ENCODE assay signal across 20 mouse cellular contexts in genomic region chr2:120622920-120623319, GRCm38 (mm10). TPM values are rescaled to one million over a fixed set of nuclear protein-coding genes. Genes with fewer than 3 reads are reported as not detected.
DNase-seq lines count a peak whose midpoint lies in the region; ATAC-seq lines count a peak whose summit lies in the region.
"Had no signal": no experiment of that assay in that cellular context is flagged by ENCODE, and none has a peak within 500 bp of the region (broad histone marks: within the 10 kb centered on the region; RNA-seq: fewer than 3 reads in every experiment).

No protein-coding gene starts in this region.

- no peak overlapping the region for H3K9ac ChIP-seq in hindbrain, embryonic 11.5 days (ENCODE audit: low read depth, low read length)
- H3K9ac ChIP-seq: embryonic facial prominence, embryonic 12.5 days; forebrain, embryonic 13.5 days; forebrain, embryonic 15.5 days; forebrain, postnatal 0 days had no signal

- peak; percentile 64 for ATAC-seq in megakaryocyte, adult 5-6 weeks (ENCODE audit: poor library complexity, severe bottlenecking)
- ATAC-seq in monocyte, adult 5-6 weeks (replicated peaks; ENCODE audit: insufficient number of reproducible peaks, low FRiP score, low TSS enrichment, poor library complexity, severe bottlenecking) = peak; percentile 61
- no peak for ATAC-seq in hindbrain, embryonic 11.5 days (ENCODE audit: low FRiP score)
- ATAC-seq: forebrain, embryonic 13.5 days; forebrain, embryonic 15.5 days; forebrain, postnatal 0 days had no signal

- no peaks in the 10 kb centered on the region for H3K27me3 ChIP-seq in hindbrain, embryonic 11.5 days (ENCODE audit: control insufficient read depth, insufficient read depth, low read length)
- H3K27me3 ChIP-seq: embryonic facial prominence, embryonic 12.5 days; forebrain, embryonic 13.5 days; forebrain, embryonic 15.5 days had no signal

- H3K4me2 ChIP-seq in hindbrain, embryonic 11.5 days (replicated peaks; ENCODE audit: low read depth, low read length) = no peak overlapping the region
- H3K4me2 ChIP-seq: embryonic facial prominence, embryonic 12.5 days; forebrain, embryonic 13.5 days; forebrain, embryonic 15.5 days had no signal

- H3K27ac ChIP-seq in hindbrain, embryonic 11.5 days (ENCODE audit: low read depth, low read length) = no peak overlapping the region
- H3K27ac ChIP-seq: embryonic facial prominence, embryonic 10.5 days; embryonic facial prominence, embryonic 12.5 days; forebrain, embryonic 13.5 days; forebrain, embryonic 15.5 days had no signal

- intact Hi-C loops in left cerebral cortex, postnatal 10 days (cut with DNase I) = no loop called here

- DNase-seq in 416B (ENCODE audit: low read depth) = peak; percentile 51
- peak; percentile 9 for DNase-seq in A20 (ENCODE audit: low read depth, low spot score)
- DNase-seq in layer of hippocampus, postnatal 14 days (ENCODE audit: low spot score in 2 of 2) = no peak
- no peak for DNase-seq in hindbrain, embryonic 11.5 days (ENCODE audit: low spot score)
- no peak for DNase-seq in left cerebral cortex, postnatal 10 days (ENCODE audit: extremely low spot score in 1 of 2, low spot score in 2 of 2)
- DNase-seq: adrenal gland, adult 8-10 months; adrenal gland, postnatal 14 days; adrenal gland, postnatal 36 days; cerebellum, adult 11-12 months; cerebellum, adult 2 months; cerebellum, adult 9-10 months; cerebellum, postnatal 10 days; cerebellum, postnatal 25 days; forebrain, postnatal 0 days had no signal

- H3K4me3 ChIP-seq in hindbrain, embryonic 11.5 days (ENCODE audit: low read depth, low read length) = no peak overlapping the region
- H3K4me3 ChIP-seq: embryonic facial prominence, embryonic 10.5 days; embryonic facial prominence, embryonic 12.5 days; forebrain, embryonic 13.5 days; forebrain, embryonic 15.5 days had no signal

- H3K4me1 ChIP-seq in hindbrain, embryonic 11.5 days (replicated peaks; ENCODE audit: control insufficient read depth, insufficient read depth, low read length) = no peaks in the 10 kb centered on the region
- H3K4me1 ChIP-seq: embryonic facial prominence, embryonic 10.5 days; embryonic facial prominence, embryonic 12.5 days; forebrain, embryonic 13.5 days; forebrain, embryonic 15.5 days had no signal

- peaks cover 2% of the 10 kb centered on the region; the same call in 1 of the 2 replicates for H3K36me3 ChIP-seq in hindbrain, embryonic 11.5 days (ENCODE audit: control insufficient read depth, insufficient read depth, low read length)

- H3K9me3 ChIP-seq in hindbrain, embryonic 11.5 days (ENCODE audit: control insufficient read depth, low read length) = no peaks in the 10 kb centered on the region
- H3K9me3 ChIP-seq: embryonic facial prominence, embryonic 10.5 days; embryonic facial prominence, embryonic 12.5 days; forebrain, embryonic 13.5 days; forebrain, embryonic 15.5 days had no signal

RNA-seq across cellular contexts. Expression of gene Stard9, which starts 6.0 kb away (rescaled TPM):
- total RNA-seq in megakaryocyte, adult 5-6 weeks (2015) = 23.6 and 26.2 TPM in 2 replicates
- total RNA-seq in megakaryocyte, adult 5-6 weeks (2017) = 16.4 and 20.9 TPM in 2 replicates
- 4.1 to 9.6 TPM (median 6.0 TPM) in 3 replicates for total RNA-seq in monocyte, adult 5-6 weeks (2017)
- 10 to 100 TPM; 10.4 to 11.0 TPM for total RNA-seq in layer of hippocampus, postnatal 14 days (2021)
- polyA plus RNA-seq in hindbrain, embryonic 11.5 days (2014; fragmentation: Nextera tagmentation; extraction: Ambion mirVana) = 3.5 and 6.4 TPM in 2 replicates
- 10 to 100 TPM in 1 of 2 experiments, 1 to 10 TPM in 1; 9.7 to 10.6 TPM for total RNA-seq in left cerebral cortex, postnatal 10 days (2021)

RNA-seq across cellular contexts. Expression of gene Lrrc57, which starts 13.6 kb away (rescaled TPM):
- total RNA-seq in megakaryocyte, adult 5-6 weeks (2015) = 21.2 and 24.6 TPM in 2 replicates
- 19.6 and 21.3 TPM in 2 replicates for total RNA-seq in megakaryocyte, adult 5-6 weeks (2017)
- total RNA-seq in monocyte, adult 5-6 weeks (2017) = 19.6 to 36.9 TPM (median 28.1 TPM) in 3 replicates
- 10 to 100 TPM; 26.0 to 31.6 TPM for total RNA-seq in layer of hippocampus, postnatal 14 days (2021)
- 34.0 and 39.3 TPM in 2 replicates for polyA plus RNA-seq in hindbrain, embryonic 11.5 days (2014; fragmentation: Nextera tagmentation; extraction: Ambion mirVana)
- total RNA-seq in left cerebral cortex, postnatal 10 days (2021) = 10 to 100 TPM; 21.1 to 26.5 TPM

RNA-seq across cellular contexts. Expression of gene Haus2, which starts 13.7 kb away (rescaled TPM):
- total RNA-seq in megakaryocyte, adult 5-6 weeks (2015) = 15.6 and 20.1 TPM in 2 replicates
- total RNA-seq in megakaryocyte, adult 5-6 weeks (2017) = 7.8 and 12.1 TPM in 2 replicates
- 12.5 to 16.3 TPM (median 16.0 TPM) in 3 replicates for total RNA-seq in monocyte, adult 5-6 weeks (2017)
- 10 to 100 TPM; 14.1 to 17.1 TPM for total RNA-seq in layer of hippocampus, postnatal 14 days (2021)
- polyA plus RNA-seq in hindbrain, embryonic 11.5 days (2014; fragmentation: Nextera tagmentation; extraction: Ambion mirVana) = 36.0 and 40.6 TPM in 2 replicates
- total RNA-seq in left cerebral cortex, postnatal 10 days (2021) = 10 to 100 TPM; 16.7 to 17.2 TPM

RNA-seq across cellular contexts. Expression of gene Snap23, which starts 55.4 kb away (rescaled TPM):
- total RNA-seq in megakaryocyte, adult 5-6 weeks (2015) = 91.5 and 104 TPM in 2 replicates
- total RNA-seq in megakaryocyte, adult 5-6 weeks (2017) = 110 and 138 TPM in 2 replicates
- total RNA-seq in monocyte, adult 5-6 weeks (2017) = 215 to 294 TPM (median 259 TPM) in 3 replicates
- total RNA-seq in layer of hippocampus, postnatal 14 days (2021) = 10 to 100 TPM; 21.4 to 21.5 TPM
- polyA plus RNA-seq in hindbrain, embryonic 11.5 days (2014; fragmentation: Nextera tagmentation; extraction: Ambion mirVana) = 47.3 and 55.3 TPM in 2 replicates
- 10 to 100 TPM; 16.5 to 17.4 TPM for total RNA-seq in left cerebral cortex, postnatal 10 days (2021)

RNA-seq across cellular contexts. Expression of gene Zfp106, which starts 59.3 kb away (rescaled TPM):
- total RNA-seq in megakaryocyte, adult 5-6 weeks (2015) = 73.6 and 82.4 TPM in 2 replicates
- 57.3 and 84.2 TPM in 2 replicates for total RNA-seq in megakaryocyte, adult 5-6 weeks (2017)
- 70.6 to 88.5 TPM (median 78.7 TPM) in 3 replicates for total RNA-seq in monocyte, adult 5-6 weeks (2017)
- 100 to 1,000 TPM; 104 to 113 TPM for total RNA-seq in layer of hippocampus, postnatal 14 days (2021)
- polyA plus RNA-seq in hindbrain, embryonic 11.5 days (2014; fragmentation: Nextera tagmentation; extraction: Ambion mirVana) = 59.8 and 72.6 TPM in 2 replicates
- total RNA-seq in left cerebral cortex, postnatal 10 days (2021) = 100 to 1,000 TPM in 1 of 2 experiments, 10 to 100 TPM in 1; 83.8 to 101 TPM

Comparison
In these comparisons a context has a peak if more than half of its experiments do, and no peak if none do; other contexts are left out.
1. DNase-seq: peak in 416B (single experiment) and A20 (single experiment); none in layer of hippocampus, postnatal 14 days (0 of 2), hindbrain, embryonic 11.5 days (single experiment) and left cerebral cortex, postnatal 10 days (0 of 2).